8 mouse cellular contexts compared by ENCODE assay signal in the genomic region with DNA sequence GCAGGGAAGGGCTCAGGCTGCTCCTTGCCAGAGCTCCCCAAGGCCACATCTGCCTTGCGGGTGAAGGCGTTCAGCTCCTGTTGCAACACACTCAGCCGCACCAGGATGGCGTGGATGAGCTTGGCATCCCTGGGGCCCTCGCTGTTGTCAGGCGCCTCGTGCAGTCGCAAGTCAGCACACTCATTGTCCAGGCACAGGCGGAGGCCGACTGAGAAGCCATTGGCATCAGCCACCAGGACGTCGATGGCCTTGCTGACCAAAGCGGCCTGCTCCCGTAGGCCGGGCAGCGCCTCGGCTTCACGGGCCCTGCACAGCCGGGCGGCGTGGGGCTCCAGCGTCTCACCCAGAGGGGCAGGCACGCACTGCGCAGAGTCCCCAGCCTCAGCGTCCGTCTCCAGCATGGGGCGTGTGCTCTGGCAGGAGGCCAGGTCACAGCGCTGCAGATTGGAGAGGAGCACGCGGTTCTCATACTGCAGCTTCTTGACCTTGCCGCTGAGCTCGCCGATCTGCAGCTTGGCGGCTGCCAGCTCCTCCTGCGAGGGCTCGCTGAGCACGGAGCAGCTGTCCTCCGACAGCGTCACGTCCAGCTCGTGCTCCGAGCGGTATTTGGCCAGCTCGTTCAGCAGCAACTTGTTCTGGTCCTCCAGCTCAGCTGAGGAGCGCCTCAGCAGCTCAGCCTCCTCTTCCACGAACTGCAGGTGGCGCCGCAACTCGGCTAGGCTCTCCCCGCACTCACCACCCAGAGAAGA. TPM values are rescaled to one million over a fixed set of nuclear protein-coding genes. Genes with fewer than 3 reads are reported as not detected.
DNase-seq lines count a peak whose midpoint lies in the region; ATAC-seq and TF ChIP-seq lines count a peak whose summit lies in the region.

No protein-coding gene starts in this region.

- WGBS in heart, embryonic 15.5 days: 81% methylated on average over 50 of the region's 50 CpGs
- WGBS in lung, postnatal 0 days: 52% methylated on average over 49 of the region's 50 CpGs

- peak; percentile 71 for ATAC-seq in heart, embryonic 15.5 days (replicated peaks; ENCODE audit: insufficient number of reproducible peaks, insufficient read depth, low FRiP score, low read depth)
- ATAC-seq in lung, postnatal 0 days: peak; percentile 82
- ATAC-seq in activated CD4-positive, CD25-positive, alpha-beta regulatory T cell, adult 4 months: no peak

- H3K9ac ChIP-seq in heart, embryonic 15.5 days: no peak overlapping the region
- no peak overlapping the region for H3K9ac ChIP-seq in lung, postnatal 0 days (replicated peaks; ENCODE audit: low read depth)

- no peaks in the 10 kb centered on the region for H3K27me3 ChIP-seq in heart, embryonic 15.5 days
- H3K27me3 ChIP-seq in lung, postnatal 0 days (replicated peaks; ENCODE audit: insufficient read depth, low read length): no peaks in the 10 kb centered on the region

- no peaks in the 10 kb centered on the region for H3K9me3 ChIP-seq in heart, embryonic 15.5 days (replicated peaks)
- H3K9me3 ChIP-seq in lung, postnatal 0 days (ENCODE audit: low read length): no peaks in the 10 kb centered on the region; the same call in 1 of the 2 replicates

- no peak for TF ChIP-seq EP300 in lung, postnatal 0 days (IDR thresholded peaks at IDR 0.05)

- no peak for DNase-seq in heart, postnatal 36 days
- peak; percentile 43 for DNase-seq in ES-CJ7 (ENCODE audit: low read depth, low spot score)
- peak; percentile 62 for DNase-seq in cerebellum, adult 9-10 months
- DNase-seq in lung, postnatal 0 days (ENCODE audit: low spot score): peak; percentile 82
- no peak for DNase-seq in layer of hippocampus, adult 9-10 months (ENCODE audit: low spot score)
- no peak for DNase-seq in right cerebral cortex, adult 18-20 months

- peaks cover 61% of the 10 kb centered on the region for H3K36me3 ChIP-seq in heart, embryonic 15.5 days
- H3K36me3 ChIP-seq in lung, postnatal 0 days (ENCODE audit: insufficient read depth, low read length): peaks cover 36% of the 10 kb centered on the region

- intact Hi-C loops in heart, postnatal 36 days (cut with DNase I): no loop called here

- H3K4me2 ChIP-seq in heart, embryonic 15.5 days: no peak overlapping the region
- H3K4me2 ChIP-seq in lung, postnatal 0 days (replicated peaks; ENCODE audit: low read depth, low read length): no peak overlapping the region

- TF ChIP-seq CTCF in lung, postnatal 0 days (IDR thresholded peaks at IDR 0.05): peak; percentile 59

- peak overlapping the region; percentile 37 for H3K27ac ChIP-seq in heart, embryonic 15.5 days
- H3K27ac ChIP-seq in lung, postnatal 0 days (ENCODE audit: low read length): no peak overlapping the region

- H3K4me3 ChIP-seq in heart, embryonic 15.5 days: no peak overlapping the region
- no peak overlapping the region for H3K4me3 ChIP-seq in lung, postnatal 0 days (ENCODE audit: low read depth, low read length)

- peaks cover 11% of the 10 kb centered on the region for H3K4me1 ChIP-seq in heart, embryonic 15.5 days (replicated peaks)
- H3K4me1 ChIP-seq in lung, postnatal 0 days (ENCODE audit: insufficient read depth, low read depth, low read length): peaks cover 4% of the 10 kb centered on the region

RNA-seq across cellular contexts. Expression of a gene that starts 33.1 kb away (rescaled TPM):
- polyA plus RNA-seq in heart, embryonic 15.5 days (2015; fragmentation: Nextera tagmentation; extraction: Ambion mirVana): 30.4 and 31.4 TPM in 2 replicates
- total RNA-seq in heart, postnatal 36 days (2021): 1 to 10 TPM; 1.6 to 2.2 TPM
- polyA plus RNA-seq in lung, postnatal 0 days (2015; fragmentation: Nextera tagmentation; extraction: Ambion mirVana): 7.2 and 9.5 TPM in 2 replicates
- polyA plus RNA-seq in activated CD4-positive, CD25-positive, alpha-beta regulatory T cell, adult 4 months (2017; shearing (Covaris generic)): 10 to 100 TPM; 16.0 to 17.1 TPM

RNA-seq across cellular contexts. Expression of a gene that starts 39.0 kb away (rescaled TPM):
- polyA plus RNA-seq in heart, embryonic 15.5 days (2015; fragmentation: Nextera tagmentation; extraction: Ambion mirVana): 1.7 and 2.7 TPM in 2 replicates
- total RNA-seq in heart, postnatal 36 days (2021): 10 to 100 TPM; 11.5 to 13.4 TPM
- 2.5 and 3.1 TPM in 2 replicates for polyA plus RNA-seq in lung, postnatal 0 days (2015; fragmentation: Nextera tagmentation; extraction: Ambion mirVana)
- under 1 TPM in 1 of 2 experiments, not detected in 1; 0.05 TPM for polyA plus RNA-seq in activated CD4-positive, CD25-positive, alpha-beta regulatory T cell, adult 4 months (2017; shearing (Covaris generic))

RNA-seq across cellular contexts. Expression of a gene that starts 46.8 kb away (rescaled TPM):
- polyA plus RNA-seq in heart, embryonic 15.5 days (2015; fragmentation: Nextera tagmentation; extraction: Ambion mirVana): not detected in 2 replicates
- total RNA-seq in heart, postnatal 36 days (2021): not detected
- not detected in 2 replicates for polyA plus RNA-seq in lung, postnatal 0 days (2015; fragmentation: Nextera tagmentation; extraction: Ambion mirVana)
- not detected for polyA plus RNA-seq in activated CD4-positive, CD25-positive, alpha-beta regulatory T cell, adult 4 months (2017; shearing (Covaris generic))

RNA-seq across cellular contexts. Expression of a gene that starts 48.2 kb away (rescaled TPM):
- polyA plus RNA-seq in heart, embryonic 15.5 days (2015; fragmentation: Nextera tagmentation; extraction: Ambion mirVana): 28.6 and 51.0 TPM in 2 replicates
- total RNA-seq in heart, postnatal 36 days (2021): 10 to 100 TPM; 20.0 to 24.9 TPM
- 22.8 and 25.4 TPM in 2 replicates for polyA plus RNA-seq in lung, postnatal 0 days (2015; fragmentation: Nextera tagmentation; extraction: Ambion mirVana)
- 100 to 1,000 TPM; 107 to 115 TPM for polyA plus RNA-seq in activated CD4-positive, CD25-positive, alpha-beta regulatory T cell, adult 4 months (2017; shearing (Covaris generic))

Comparison
In these comparisons a context has a peak if more than half of its experiments do, and no peak if none do; other contexts are left out.
1. DNase-seq: peak in ES-CJ7 (single experiment), cerebellum, adult 9-10 months (single experiment) and lung, postnatal 0 days (single experiment); none in heart, postnatal 36 days (0 of 2), layer of hippocampus, adult 9-10 months (single experiment) and right cerebral cortex, adult 18-20 months (single experiment).